Mouse (Mus musculus): ENCODE measurements around the gene Ubash3b.
A peak's percentile ranks its signal among the peaks of the same experiment; 100 is the strongest.

Ubash3b gene

GRCm38 (mm10) chr9:41049282-41049681 lies 112.2 kb downstream of the Ubash3b start:
- no peak for DNase-seq

- DNase-seq: no peak
Observed at GRCm38 (mm10) chr9:41048820-41049219, 112.7 kb downstream of the Ubash3b start.

- no peak for DNase-seq
Observed at GRCm38 (mm10) chr9:41048216-41048615, 113.3 kb downstream of the Ubash3b start.

- DNase-seq: no peak
Observed at GRCm38 (mm10) chr9:41047654-41048053, 113.8 kb downstream of the Ubash3b start.

- DNase-seq: peak; percentile 88 to 91
Observed at GRCm38 (mm10) chr9:41044626-41045025, 116.9 kb downstream of the Ubash3b start.

- DNase-seq: no peak
Observed at GRCm38 (mm10) chr9:41043641-41044040, 117.9 kb downstream of the Ubash3b start.

GRCm38 (mm10) chr9:41041404-41041803 lies 120.1 kb downstream of the Ubash3b start:
- no peak for DNase-seq

- DNase-seq: no peak
Observed at GRCm38 (mm10) chr9:41038150-41038664, 123.3 kb downstream of the Ubash3b start.

- no peak for DNase-seq
Observed at GRCm38 (mm10) chr9:41031590-41032489, 129.7 kb downstream of the Ubash3b start.

- no peak for DNase-seq
Observed at GRCm38 (mm10) chr9:41029827-41030226, 131.7 kb downstream of the Ubash3b start.

GRCm38 (mm10) chr9:41028470-41028869 lies 133.0 kb downstream of the Ubash3b start:
- peak; percentile 55 to 59 for DNase-seq

- no peak for DNase-seq
Observed at GRCm38 (mm10) chr9:41021690-41022089, 139.8 kb downstream of the Ubash3b start.

- no peak for DNase-seq
Observed at GRCm38 (mm10) chr9:41020486-41020885, 141.0 kb downstream of the Ubash3b start.

- no peak for DNase-seq
Observed at GRCm38 (mm10) chr9:41014512-41014911, 147.0 kb downstream of the Ubash3b start.

GRCm38 (mm10) chr9:41012456-41012855 lies 149.0 kb downstream of the Ubash3b start:
- DNase-seq: no peak

- DNase-seq: no peak
Observed at GRCm38 (mm10) chr9:41011512-41012436, 149.7 kb downstream of the Ubash3b start.

GRCm38 (mm10) chr9:41007785-41008184 lies 153.7 kb downstream of the Ubash3b start:
- no peak for DNase-seq

GRCm38 (mm10) chr9:41004415-41004814 lies 157.1 kb downstream of the Ubash3b start, which contains the start of gene Crtam:
Crtam (minus strand) TSS chr9:41004628.
- no peak for DNase-seq

GRCm38 (mm10) chr9:40997116-40997779 lies 164.2 kb downstream of the Ubash3b start:
- DNase-seq: no peak

GRCm38 (mm10) chr9:40994075-40994474 lies 167.4 kb downstream of the Ubash3b start:
- DNase-seq: no peak

GRCm38 (mm10) chr9:40991511-40991910 lies 170.0 kb downstream of the Ubash3b start:
- DNase-seq: no peak

GRCm38 (mm10) chr9:40989940-40990588 lies 171.4 kb downstream of the Ubash3b start:
- DNase-seq: peak; percentile 69 to 72

Data from B cell, adult 2 months (primary cell).